Mouse (Mus musculus): ENCODE measurements around the gene Gpam.

- no peak for TF ChIP-seq CTCF (IDR thresholded peaks at IDR 0.05; ENCODE audit: low read depth, low read length)
- no peak for TF ChIP-seq POLR2A (IDR thresholded peaks at IDR 0.05; ENCODE audit: borderline replicate concordance, low read depth, low read length)
These were observed 37.1 kb upstream of the Gpam start for GRCm38 (mm10) chr19:55164162-55164561.

All from bone marrow macrophage, adult 2 months (primary cell).